Mouse (Mus musculus) frontal cortex, postnatal 25 days (tissue): Measurements from ENCODE around the gene Epx.

Experiments used
- DNase-seq, 2 experiments: peaks; one replicate each; pipeline ENCODE4 v3.0.0; 2022; ENCODE audit warnings: low spot score in 2 of 2

The Epx gene

DNA sequence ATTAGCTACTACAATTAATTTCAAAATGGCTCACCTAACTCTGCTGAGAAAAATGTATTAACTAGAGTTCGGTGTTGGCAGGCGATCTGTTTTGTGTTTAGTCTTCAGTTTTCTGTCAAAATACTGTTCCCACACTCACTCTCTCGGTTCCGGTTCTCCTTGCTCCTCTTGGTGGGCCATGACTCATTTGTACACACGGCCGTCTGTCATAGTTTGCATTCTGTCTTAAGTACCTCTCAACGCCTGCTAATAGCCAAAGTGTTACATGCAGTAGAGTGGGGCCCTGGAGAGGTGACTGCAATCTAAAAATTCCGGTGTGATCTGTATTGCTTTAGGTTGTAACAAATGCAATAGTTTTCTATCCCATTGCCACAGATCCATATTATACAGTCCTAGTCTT, 34.7 kb downstream of the Epx start:
- DNase-seq: no peak

DNA sequence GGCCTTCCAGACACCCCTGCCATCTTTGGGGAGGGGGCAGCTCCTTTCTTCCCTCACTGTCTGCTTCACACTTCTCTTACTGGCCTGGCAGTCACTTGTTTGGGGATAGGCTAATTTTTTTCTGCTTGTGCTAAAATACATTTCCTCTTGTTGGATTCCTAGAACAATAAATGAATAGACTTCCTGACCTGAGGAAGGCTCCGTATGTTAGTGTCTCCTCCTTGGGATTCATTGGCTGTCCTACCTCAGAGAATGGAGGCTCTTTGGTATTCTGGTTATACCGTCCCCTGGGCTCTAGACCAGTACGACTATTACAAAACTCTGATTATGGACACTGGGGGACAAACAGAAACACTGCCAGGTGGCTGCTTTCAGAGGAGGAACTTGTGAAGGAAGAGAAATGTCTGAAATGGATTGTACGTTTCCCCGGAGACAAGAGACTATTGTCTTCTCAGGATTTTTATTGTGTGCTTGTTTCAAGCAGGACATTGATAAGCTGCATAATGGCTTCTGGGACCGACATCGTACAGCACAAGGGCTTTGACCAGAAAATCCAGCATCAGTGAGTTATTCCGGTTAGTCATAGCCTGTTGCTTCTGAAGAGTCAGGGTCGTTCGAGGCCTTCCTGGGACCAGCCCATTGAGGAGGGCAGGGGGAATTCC, 47.0 kb downstream of the Epx start, which contains the start of gene Lpo:
TSS of gene Lpo (minus strand) at position 51 of the 662 bp plus-strand sequence.
- DNase-seq: no peak

DNA sequence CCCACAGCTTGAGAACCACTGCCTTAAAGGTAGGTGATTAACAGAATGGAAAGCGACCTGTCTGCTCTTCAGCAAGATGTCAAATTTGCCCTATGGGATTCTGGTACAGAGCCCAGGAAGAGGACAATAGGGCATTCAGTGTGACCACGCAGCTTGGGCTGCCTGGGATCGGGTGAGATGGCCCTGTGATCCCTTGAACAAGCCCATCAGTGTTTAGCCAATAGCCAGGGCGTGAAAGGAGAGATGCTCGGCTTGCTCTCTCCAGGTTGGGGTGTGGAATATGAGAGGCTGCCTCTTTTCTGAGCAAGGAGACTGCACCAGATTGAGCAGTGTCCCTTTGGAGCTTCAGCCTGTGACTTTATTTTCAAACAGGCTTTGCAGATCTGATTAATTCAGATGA, 53.8 kb downstream of the Epx start:
- no peak for DNase-seq

DNA sequence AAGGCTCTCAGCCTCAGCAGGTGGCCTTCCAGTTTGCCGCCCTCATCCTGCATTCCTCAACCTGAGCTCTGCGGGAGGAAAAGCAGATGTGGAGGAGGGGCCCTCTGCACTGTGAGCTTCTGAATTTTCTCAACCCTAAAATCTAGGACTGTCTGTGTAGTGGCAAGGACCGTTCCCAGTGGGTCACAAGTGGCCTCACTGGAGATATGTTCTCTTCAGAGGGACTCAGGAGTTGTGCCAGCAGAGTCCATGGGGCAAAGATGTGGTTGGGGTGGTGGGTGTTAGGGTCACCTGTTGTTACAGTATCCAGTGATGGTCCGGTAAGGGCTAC, 57.9 kb downstream of the Epx start:
- DNase-seq: no peak

DNA sequence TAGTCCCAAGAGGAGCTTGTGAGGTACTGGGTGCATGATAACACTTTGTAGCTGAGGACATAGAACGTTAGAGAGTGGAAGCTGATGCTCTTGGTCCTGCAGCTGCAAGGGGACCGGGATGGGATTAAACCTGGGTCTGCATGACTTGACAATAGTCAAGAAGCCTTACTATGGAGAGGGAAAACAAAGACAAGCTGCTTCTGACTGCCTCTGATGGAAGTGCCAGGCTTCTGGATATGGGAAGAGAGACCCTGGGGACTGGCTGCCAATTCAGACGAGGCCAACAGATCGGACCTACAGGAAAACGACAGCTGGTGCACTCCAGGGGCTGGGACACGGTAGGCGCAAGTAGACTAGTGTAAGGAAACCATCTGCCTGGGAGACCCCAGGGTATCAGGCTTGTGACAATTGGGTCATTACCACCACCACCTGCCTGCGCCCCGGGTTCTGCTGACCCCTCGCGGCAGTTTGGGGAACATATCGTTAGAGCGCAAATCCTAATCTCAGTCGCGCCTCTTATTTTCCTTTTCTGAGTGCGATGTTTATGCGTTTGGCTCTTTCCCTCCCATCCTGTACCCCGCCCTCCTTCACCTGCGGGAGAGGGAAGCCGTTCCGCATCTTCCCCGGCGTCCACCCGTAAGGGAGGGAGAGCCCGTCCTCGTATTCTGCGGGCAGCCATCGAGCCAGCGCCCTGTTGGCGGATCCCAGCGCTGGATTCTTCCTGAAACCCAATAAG, 58.5 kb downstream of the Epx start:
- DNase-seq: peak; percentile 23 to 39

DNA sequence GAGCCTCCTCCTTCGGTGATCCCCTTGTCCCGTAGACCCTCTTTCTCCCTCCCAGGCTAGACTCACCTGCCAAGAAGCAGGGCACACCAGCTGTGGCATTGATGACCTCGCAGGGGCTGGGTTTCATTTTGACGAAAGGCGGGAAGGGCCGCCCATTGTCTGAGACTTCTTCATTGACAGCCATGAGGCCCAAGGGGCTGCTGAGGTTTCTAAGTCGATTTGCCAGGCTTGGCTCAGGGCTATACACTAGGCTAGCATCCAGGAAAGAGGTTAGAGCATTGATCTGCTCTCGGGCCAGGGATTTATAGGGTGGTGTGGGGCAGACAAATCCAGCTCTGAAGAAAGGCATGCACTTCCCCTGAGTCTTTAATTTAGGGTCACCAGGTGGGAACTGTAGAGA, 60.5 kb downstream of the Epx start:
- DNase-seq: no peak
